8 mouse cellular contexts compared by ENCODE assay signal in genomic region chr14:47373728-47374678, GRCm38 (mm10). TPM values are rescaled to one million over a fixed set of nuclear protein-coding genes. Genes with fewer than 3 reads are reported as not detected.
DNase-seq lines count a peak whose midpoint lies in the region; ATAC-seq and TF ChIP-seq lines count a peak whose summit lies in the region.

No protein-coding gene starts in this region.

- H3K4me3 ChIP-seq in intestine, embryonic 15.5 days (replicated peaks), result peak overlapping the region; percentile 30
- peak overlapping the region; percentile 32 for H3K4me3 ChIP-seq in liver, postnatal 0 days (ENCODE audit: low read depth, low read length)
- H3K4me3 ChIP-seq in neural tube, embryonic 14.5 days (ENCODE audit: low read depth, low read length), result peak overlapping the region; percentile 24

- DNase-seq in embryo, embryonic 11 days, result peak; percentile 27
- DNase-seq in embryo, embryonic 9.5 days (ENCODE audit: extremely low spot score), result no peak
- peak; percentile 58 for DNase-seq in c-Kit-negative CD71-positive TER-119-positive erythroid progenitor cells, embryonic 14.5 days (ENCODE audit: low read depth, low spot score)
- DNase-seq in gastrocnemius, postnatal 4 days (ENCODE audit: low spot score in 2 of 2), result peak; percentile 29 to 38
- DNase-seq in liver, postnatal 0 days, result peak; percentile 77
- DNase-seq in left cerebral cortex, postnatal 14 days (ENCODE audit: low spot score in 2 of 2), result no peak

- WGBS in intestine, embryonic 15.5 days, result 12% methylated on average over 49 of the region's 49 CpGs
- 8% methylated on average over 47 of the region's 49 CpGs for WGBS in liver, postnatal 0 days (ENCODE audit: insufficient replicate concordance)
- WGBS in neural tube, embryonic 14.5 days, result 14% methylated on average over 42 of the region's 49 CpGs

- peak overlapping the region; percentile 67 for H3K4me2 ChIP-seq in intestine, embryonic 15.5 days (replicated peaks)
- H3K4me2 ChIP-seq in liver, postnatal 0 days (ENCODE audit: low read depth, low read length), result peak overlapping the region; percentile 58
- peak overlapping the region; percentile 40; the same call in 1 of the 2 replicates for H3K4me2 ChIP-seq in neural tube, embryonic 14.5 days (ENCODE audit: low read depth, low read length)

- H3K4me1 ChIP-seq in intestine, embryonic 15.5 days (replicated peaks), result peaks cover 15% of the 10 kb centered on the region
- peaks cover 12% of the 10 kb centered on the region for H3K4me1 ChIP-seq in liver, postnatal 0 days (ENCODE audit: insufficient read depth)
- peaks cover 5% of the 10 kb centered on the region; the same call in 1 of the 2 replicates for H3K4me1 ChIP-seq in neural tube, embryonic 14.5 days (ENCODE audit: control insufficient read depth, insufficient read depth, low read length)

- no peaks in the 10 kb centered on the region for H3K9me3 ChIP-seq in intestine, embryonic 15.5 days
- H3K9me3 ChIP-seq in liver, postnatal 0 days (ENCODE audit: low read length), result no peaks in the 10 kb centered on the region
- H3K9me3 ChIP-seq in neural tube, embryonic 14.5 days (ENCODE audit: control insufficient read depth, low read length), result no peaks in the 10 kb centered on the region

- H3K27me3 ChIP-seq in intestine, embryonic 15.5 days (replicated peaks), result peaks cover 8% of the 10 kb centered on the region
- peaks cover 17% of the 10 kb centered on the region for H3K27me3 ChIP-seq in liver, postnatal 0 days (ENCODE audit: insufficient read depth, low read length)
- H3K27me3 ChIP-seq in neural tube, embryonic 14.5 days (ENCODE audit: control insufficient read depth, insufficient read depth, low read length), result peaks cover 11% of the 10 kb centered on the region

- no peak overlapping the region for H3K27ac ChIP-seq in intestine, embryonic 15.5 days
- H3K27ac ChIP-seq in liver, postnatal 0 days (ENCODE audit: low read depth), result peak overlapping the region; percentile 46; the same call in 1 of the 2 replicates
- no peak overlapping the region for H3K27ac ChIP-seq in neural tube, embryonic 14.5 days (ENCODE audit: low read depth, low read length)

- TF ChIP-seq CTCF in liver, postnatal 0 days (IDR thresholded peaks at IDR 0.05; ENCODE audit: low read depth), result no peak

- intact Hi-C loops in left cerebral cortex, postnatal 14 days (cut with DNase I), result no loop called here

- no peak for TF ChIP-seq EP300 in liver, postnatal 0 days (IDR thresholded peaks at IDR 0.05; ENCODE audit: low read depth)

- no peak overlapping the region for H3K9ac ChIP-seq in intestine, embryonic 15.5 days
- peak overlapping the region; percentile 8; the same call in 1 of the 2 replicates for H3K9ac ChIP-seq in liver, postnatal 0 days (replicated peaks)
- H3K9ac ChIP-seq in neural tube, embryonic 14.5 days (replicated peaks; ENCODE audit: low read depth, low read length), result no peak overlapping the region

- peak; percentile 75 for ATAC-seq in intestine, embryonic 15.5 days
- peak; percentile 78 for ATAC-seq in liver, postnatal 0 days
- ATAC-seq in neural tube, embryonic 14.5 days (ENCODE audit: low read depth), result peak; percentile 17; the same call in 1 of the 2 replicates

- H3K36me3 ChIP-seq in intestine, embryonic 15.5 days, result no peaks in the 10 kb centered on the region
- H3K36me3 ChIP-seq in liver, postnatal 0 days (replicated peaks; ENCODE audit: insufficient read depth, low read length), result no peaks in the 10 kb centered on the region
- H3K36me3 ChIP-seq in neural tube, embryonic 14.5 days (ENCODE audit: control insufficient read depth, insufficient read depth, low read length), result no peaks in the 10 kb centered on the region

RNA-seq across cellular contexts. Expression of gene Lgals3, which starts 6.5 kb away (rescaled TPM):
- 1 to 10 TPM; 6.2 to 6.9 TPM for total RNA-seq in gastrocnemius, postnatal 4 days (2021)
- 19.5 and 25.7 TPM in 2 replicates for polyA plus RNA-seq in intestine, embryonic 15.5 days (2015; fragmentation: Nextera tagmentation; extraction: Ambion mirVana)
- polyA plus RNA-seq in liver, postnatal 0 days (2015; fragmentation: Nextera tagmentation; extraction: Ambion mirVana), result 53.3 and 60.8 TPM in 2 replicates
- 2.1 and 2.2 TPM in 2 replicates for polyA plus RNA-seq in neural tube, embryonic 14.5 days (2014; fragmentation: Nextera tagmentation; extraction: Ambion mirVana)
- under 1 TPM; 0.34 to 0.75 TPM for total RNA-seq in left cerebral cortex, postnatal 14 days (2021)

RNA-seq across cellular contexts. Expression of gene Dlgap5, which starts 44.2 kb away (rescaled TPM):
- total RNA-seq in gastrocnemius, postnatal 4 days (2021), result 10 to 100 TPM; 15.3 to 15.4 TPM
- polyA plus RNA-seq in intestine, embryonic 15.5 days (2015; fragmentation: Nextera tagmentation; extraction: Ambion mirVana), result 35.3 and 35.4 TPM in 2 replicates
- polyA plus RNA-seq in liver, postnatal 0 days (2015; fragmentation: Nextera tagmentation; extraction: Ambion mirVana), result 16.9 and 17.9 TPM in 2 replicates
- 4.0 and 5.4 TPM in 2 replicates for polyA plus RNA-seq in neural tube, embryonic 14.5 days (2014; fragmentation: Nextera tagmentation; extraction: Ambion mirVana)
- 1 to 10 TPM in 1 of 2 experiments, under 1 TPM in 1; 0.85 to 1.2 TPM for total RNA-seq in left cerebral cortex, postnatal 14 days (2021)

Comparison
In these comparisons a context has a peak if more than half of its experiments do, and no peak if none do; other contexts are left out.
1. DNase-seq: peak in embryo, embryonic 11 days (single experiment), c-Kit-negative CD71-positive TER-119-positive erythroid progenitor cells, embryonic 14.5 days (single experiment), gastrocnemius, postnatal 4 days (2 of 2) and liver, postnatal 0 days (single experiment); none in embryo, embryonic 9.5 days (single experiment) and left cerebral cortex, postnatal 14 days (0 of 2).
2. ATAC-seq: peak in every context shown above with its lines; median percentile 78 in liver, postnatal 0 days; 75 in intestine, embryonic 15.5 days; 17 in neural tube, embryonic 14.5 days.
3. Peak in every context shown above with its lines, with median percentiles within 50 percentile points of each other: H3K4me2 ChIP-seq and H3K4me3 ChIP-seq.